Comparison of ENCODE assay signal across 24 mouse cellular contexts in the genomic region with DNA sequence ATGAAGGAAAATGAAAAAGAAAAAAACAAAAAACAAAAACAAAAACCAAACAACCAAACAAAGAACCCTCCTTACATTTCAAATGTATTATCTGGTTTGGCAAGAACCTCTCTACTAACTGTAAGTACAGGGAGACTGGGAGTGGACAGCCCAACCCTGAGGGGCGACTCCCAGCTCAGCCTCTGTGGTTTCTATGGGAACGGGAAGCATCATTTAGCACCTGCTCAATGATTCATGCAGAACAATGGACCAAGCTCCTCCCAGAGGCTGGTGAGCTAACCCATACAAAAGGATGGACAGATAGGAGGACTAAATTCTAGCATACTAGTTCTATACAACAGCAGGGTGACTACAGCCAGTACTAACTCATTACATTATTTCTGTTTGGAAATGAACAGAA. TPM values are rescaled to one million over a fixed set of nuclear protein-coding genes. Genes with fewer than 3 reads are reported as not detected.
DNase-seq lines count a peak whose midpoint lies in the region; ATAC-seq and TF ChIP-seq lines count a peak whose summit lies in the region.
"Had no signal": no experiment of that assay in that cellular context is flagged by ENCODE, and none has a peak within 500 bp of the region (broad histone marks: within the 10 kb centered on the region; RNA-seq: fewer than 3 reads in every experiment).

No protein-coding gene starts in this region.

- H3K36me3 ChIP-seq in hindbrain, embryonic 10.5 days: no peaks in the 10 kb centered on the region
- H3K36me3 ChIP-seq in hindbrain, embryonic 16.5 days (ENCODE audit: control insufficient read depth, insufficient read depth, low read length): no peaks in the 10 kb centered on the region
- no peaks in the 10 kb centered on the region for H3K36me3 ChIP-seq in ES-Bruce4 (ENCODE audit: control insufficient read depth, insufficient read depth, low read length, poor library complexity, severe bottlenecking)
- H3K36me3 ChIP-seq in hindbrain, embryonic 14.5 days (replicated peaks; ENCODE audit: control insufficient read depth, insufficient read depth): no peaks in the 10 kb centered on the region
- H3K36me3 ChIP-seq: embryonic facial prominence, embryonic 10.5 days; G1E; heart, embryonic 15.5 days; limb, embryonic 10.5 days; midbrain, embryonic 10.5 days had no signal

- no peak overlapping the region for H3K9ac ChIP-seq in hindbrain, embryonic 16.5 days (ENCODE audit: low read depth, low read length)
- no peak overlapping the region for H3K9ac ChIP-seq in ES-Bruce4 (ENCODE audit: low read depth, poor library complexity, severe bottlenecking)
- H3K9ac ChIP-seq in hindbrain, embryonic 14.5 days: no peak overlapping the region
- H3K9ac ChIP-seq: forebrain, postnatal 0 days; heart, embryonic 15.5 days had no signal

- 0 out of 2 replicates have a peak overlapping the region, but pooled peaks have one; percentile 9 for H3K27ac ChIP-seq in hindbrain, embryonic 10.5 days
- no peak overlapping the region for H3K27ac ChIP-seq in hindbrain, embryonic 16.5 days (ENCODE audit: low read depth, low read length)
- H3K27ac ChIP-seq in ES-Bruce4 (ENCODE audit: insufficient read depth, low read length): no peak overlapping the region
- H3K27ac ChIP-seq in hindbrain, embryonic 14.5 days: no peak overlapping the region
- H3K27ac ChIP-seq: embryonic facial prominence, embryonic 10.5 days; heart, embryonic 15.5 days; left cerebral cortex, adult 2 months; limb, embryonic 10.5 days; midbrain, embryonic 10.5 days had no signal

- no peaks in the 10 kb centered on the region for H3K9me3 ChIP-seq in hindbrain, embryonic 10.5 days
- no peaks in the 10 kb centered on the region for H3K9me3 ChIP-seq in hindbrain, embryonic 16.5 days (ENCODE audit: control insufficient read depth, low read length)
- no peaks in the 10 kb centered on the region for H3K9me3 ChIP-seq in ES-Bruce4 (replicated peaks; ENCODE audit: control insufficient read depth, insufficient read depth, low read length, poor library complexity, severe bottlenecking)
- no peaks in the 10 kb centered on the region for H3K9me3 ChIP-seq in hindbrain, embryonic 14.5 days (ENCODE audit: control insufficient read depth, low read length)
- H3K9me3 ChIP-seq: embryonic facial prominence, embryonic 10.5 days; G1E; heart, embryonic 15.5 days; limb, embryonic 10.5 days; midbrain, embryonic 10.5 days had no signal

- H3K4me1 ChIP-seq in hindbrain, embryonic 10.5 days (replicated peaks): peaks cover 54% of the 10 kb centered on the region
- H3K4me1 ChIP-seq in hindbrain, embryonic 16.5 days (ENCODE audit: control insufficient read depth, insufficient read depth, low read depth, low read length): no peaks in the 10 kb centered on the region
- peaks cover 11% of the 10 kb centered on the region for H3K4me1 ChIP-seq in ES-Bruce4 (ENCODE audit: control insufficient read depth, insufficient read depth, low read length)
- H3K4me1 ChIP-seq in hindbrain, embryonic 14.5 days (replicated peaks; ENCODE audit: control insufficient read depth, insufficient read depth, low read length): peaks cover 5% of the 10 kb centered on the region; the same call in 1 of the 2 replicates

- no peak for TF ChIP-seq CTCF in ES-Bruce4 (IDR thresholded peaks at IDR 0.05; ENCODE audit: low read depth, low read length)

- DNase-seq in hindbrain, embryonic 10.5 days (ENCODE audit: low spot score): peak; percentile 39
- DNase-seq in WW6 (ENCODE audit: low read depth, low spot score): peak; percentile 54
- DNase-seq in hindbrain, embryonic 14.5 days (ENCODE audit: low spot score): no peak
- no peak for DNase-seq in thymus, adult 18-20 months
- DNase-seq in adrenal gland, adult 2 months: no peak
- DNase-seq in adrenal gland, postnatal 10 days: no peak
- DNase-seq: B cell, adult 2 months; cerebellum, postnatal 10 days; forebrain, postnatal 0 days; heart, adult 18-20 months; kidney, adult 18-20 months; kidney, postnatal 14 days; lung, adult 2 months; lung, postnatal 4 days had no signal

- TF ChIP-seq EP300 in ES-Bruce4 (IDR thresholded peaks at IDR 0.05; ENCODE audit: insufficient read depth, low read depth, low read length): peak; percentile 63; the same call in 1 of the 2 replicates

- no peak for ATAC-seq in hindbrain, embryonic 16.5 days
- ATAC-seq in hindbrain, embryonic 14.5 days (ENCODE audit: low FRiP score): peak; percentile 43; the same call in 1 of the 2 replicates
- ATAC-seq: forebrain, postnatal 0 days had no signal

- no peak overlapping the region for H3K4me3 ChIP-seq in hindbrain, embryonic 10.5 days
- H3K4me3 ChIP-seq in hindbrain, embryonic 16.5 days (ENCODE audit: low read length): no peak overlapping the region
- H3K4me3 ChIP-seq in ES-Bruce4 (ENCODE audit: low read depth, low read length): no peak overlapping the region
- H3K4me3 ChIP-seq in hindbrain, embryonic 14.5 days (replicated peaks; ENCODE audit: low read length): no peak overlapping the region
- H3K4me3 ChIP-seq: embryonic facial prominence, embryonic 10.5 days; heart, embryonic 15.5 days; left cerebral cortex, adult 2 months; limb, embryonic 10.5 days; midbrain, embryonic 10.5 days had no signal

- H3K4me2 ChIP-seq in hindbrain, embryonic 16.5 days (ENCODE audit: low read length): no peak overlapping the region
- H3K4me2 ChIP-seq in hindbrain, embryonic 14.5 days (replicated peaks): no peak overlapping the region
- H3K4me2 ChIP-seq: heart, embryonic 15.5 days; liver, embryonic 11.5 days had no signal

- 68% methylated on average over 2 of the region's 2 CpGs for WGBS in hindbrain, embryonic 10.5 days
- WGBS in hindbrain, embryonic 16.5 days: 30% methylated on average over 2 of the region's 2 CpGs
- WGBS in hindbrain, embryonic 14.5 days: 23% methylated on average over 2 of the region's 2 CpGs

- no peak for TF ChIP-seq POLR2A in ES-Bruce4 (IDR thresholded peaks at IDR 0.05; ENCODE audit: insufficient read depth, low read length)

- no peaks in the 10 kb centered on the region for H3K27me3 ChIP-seq in hindbrain, embryonic 10.5 days (ENCODE audit: insufficient read depth, poor library complexity, severe bottlenecking)
- no peaks in the 10 kb centered on the region; the same call in 1 of the 2 replicates for H3K27me3 ChIP-seq in hindbrain, embryonic 16.5 days (replicated peaks; ENCODE audit: control insufficient read depth, insufficient read depth, low read length)
- no peaks in the 10 kb centered on the region for H3K27me3 ChIP-seq in ES-Bruce4 (ENCODE audit: control insufficient read depth, insufficient read depth, low read length, poor library complexity, severe bottlenecking)
- H3K27me3 ChIP-seq in hindbrain, embryonic 14.5 days (ENCODE audit: control insufficient read depth, insufficient read depth, low read length): no peaks in the 10 kb centered on the region
- H3K27me3 ChIP-seq: heart, embryonic 15.5 days had no signal

RNA-seq across cellular contexts. Expression of a gene that starts 40.4 kb away (rescaled TPM):
- 12.2 and 15.2 TPM in 2 replicates for polyA plus RNA-seq in hindbrain, embryonic 10.5 days (2016; fragmentation: Nextera tagmentation; extraction: Ambion mirVana)
- 15.8 and 21.2 TPM in 2 replicates for polyA plus RNA-seq in hindbrain, embryonic 16.5 days (2015; fragmentation: Nextera tagmentation; extraction: Ambion mirVana)
- polyA plus RNA-seq in ES-Bruce4 (2011; ENCODE audit: insufficient read depth, insufficient read length, low read depth, missing spikeins): 5.8 and 6.4 TPM in 2 replicates
- polyA plus RNA-seq in hindbrain, embryonic 14.5 days (2014; fragmentation: Nextera tagmentation; extraction: Ambion mirVana): 29.8 and 33.1 TPM in 2 replicates
- total RNA-seq in adrenal gland, adult 2 months (2021): 10 to 100 TPM; 13.7 to 19.6 TPM
- 8.4 and 8.9 TPM in 2 replicates for polyA plus RNA-seq in adrenal gland, adult 2 months (2012; rRNA removed)
- 10 to 100 TPM; 18.2 to 21.9 TPM for total RNA-seq in adrenal gland, postnatal 10 days (2021)
- total RNA-seq: hematopoietic stem cell, adult 5-6 weeks had no signal

Comparison
In these comparisons a context has a peak if more than half of its experiments do, and no peak if none do; other contexts are left out.
1. DNase-seq: peak in hindbrain, embryonic 10.5 days (single experiment) and WW6 (single experiment); none in hindbrain, embryonic 14.5 days (single experiment), thymus, adult 18-20 months (0 of 2), adrenal gland, adult 2 months (single experiment) and adrenal gland, postnatal 10 days (single experiment).